Mouse (Mus musculus) right cerebral cortex, adult 2 months (tissue): ENCODE measurements around the gene Zdhhc14.

Experiments
- DNase-seq, 2 experiments: peaks; one replicate each; pipeline ENCODE4 v3.0.0; 2021 to 2022; ENCODE audit warnings: low spot score in 2 of 2

Zdhhc14 gene

DNA sequence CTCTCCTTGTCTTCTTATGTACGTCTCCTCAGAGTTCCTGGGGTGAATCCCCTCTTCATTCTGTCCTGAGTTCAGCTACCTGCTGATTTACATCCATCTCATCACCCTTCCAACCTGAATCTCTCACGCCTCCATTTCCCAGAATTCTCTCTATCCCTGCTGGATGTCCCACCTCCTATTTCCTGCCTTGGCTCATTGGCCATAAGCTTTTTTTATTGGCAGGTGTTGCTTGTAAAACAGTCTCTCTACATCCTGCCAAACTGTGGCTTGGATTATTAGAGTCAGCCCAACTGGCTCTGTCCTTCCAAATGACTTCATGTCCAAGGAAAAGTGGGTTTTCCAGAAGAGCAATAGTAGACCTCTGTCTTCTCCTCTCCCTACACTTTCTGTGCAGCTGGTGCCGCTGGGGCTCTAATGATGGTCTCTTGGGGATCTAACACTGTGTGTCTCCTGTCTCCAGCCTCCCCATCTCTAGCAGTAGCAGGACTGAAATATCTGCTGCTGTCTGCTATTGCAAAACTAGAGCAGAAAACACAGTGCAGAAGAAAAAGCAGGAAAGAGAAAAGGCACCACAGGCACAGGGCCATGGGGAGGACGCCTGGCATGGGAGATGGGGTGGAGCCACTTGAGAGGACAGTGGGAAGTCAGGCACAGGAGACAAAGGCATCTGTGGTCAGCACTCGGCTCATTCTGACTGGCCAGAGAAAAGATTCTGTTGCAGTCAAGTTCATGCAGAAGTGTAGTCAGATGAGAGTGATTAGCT, 288.0 kb downstream of the Zdhhc14 start:
- DNase-seq = no peak

DNA sequence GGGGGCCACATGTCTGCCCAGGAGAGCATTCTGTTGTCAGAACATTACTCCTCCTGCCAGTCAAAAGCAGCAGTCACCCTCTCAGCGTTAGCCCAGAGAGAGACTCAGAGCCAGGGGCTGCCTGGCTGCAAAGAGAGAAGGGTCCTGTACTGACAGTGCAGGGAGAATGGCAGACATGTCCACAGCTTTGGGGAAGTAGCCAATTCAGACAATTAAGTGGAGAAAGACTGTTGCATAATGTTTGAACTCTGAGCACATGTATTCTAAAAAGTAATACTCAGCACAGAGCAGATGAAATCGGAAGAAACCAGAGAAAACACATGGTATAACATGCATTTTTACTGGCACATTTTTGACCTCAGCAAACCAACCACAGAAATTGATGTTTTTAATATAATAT, 292.9 kb downstream of the Zdhhc14 start:
- DNase-seq = no peak

DNA sequence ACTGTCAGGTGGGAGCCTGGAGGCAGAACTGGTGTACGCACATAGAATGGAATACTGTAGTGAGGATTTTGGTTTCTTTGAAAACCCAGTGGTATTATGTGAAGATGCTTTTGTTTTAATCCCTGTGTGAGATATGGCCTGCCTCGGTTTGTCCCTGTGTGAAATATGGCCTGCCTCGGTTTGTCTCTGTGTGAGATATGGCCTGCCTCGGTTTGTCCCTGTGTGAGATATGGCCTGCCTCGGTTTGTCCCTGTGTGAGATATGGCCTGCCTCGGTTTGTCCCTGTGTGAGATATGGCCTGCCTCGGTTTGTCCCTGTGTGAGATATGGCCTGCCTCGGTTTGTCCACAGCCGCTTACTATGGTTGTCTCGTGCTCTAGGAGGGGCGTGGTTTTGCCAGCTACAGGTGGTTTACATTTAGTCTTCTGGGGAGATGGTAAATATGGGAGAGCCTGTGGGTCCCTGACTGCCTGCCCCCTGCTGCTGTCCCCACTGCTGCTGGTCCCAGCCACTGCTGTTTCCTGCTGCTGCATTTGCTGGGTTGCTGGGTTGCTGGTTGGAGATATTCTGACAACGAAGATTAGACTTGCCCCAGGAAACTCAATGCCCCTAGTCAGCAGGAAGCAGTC, 299.9 kb downstream of the Zdhhc14 start:
- no peak for DNase-seq

DNA sequence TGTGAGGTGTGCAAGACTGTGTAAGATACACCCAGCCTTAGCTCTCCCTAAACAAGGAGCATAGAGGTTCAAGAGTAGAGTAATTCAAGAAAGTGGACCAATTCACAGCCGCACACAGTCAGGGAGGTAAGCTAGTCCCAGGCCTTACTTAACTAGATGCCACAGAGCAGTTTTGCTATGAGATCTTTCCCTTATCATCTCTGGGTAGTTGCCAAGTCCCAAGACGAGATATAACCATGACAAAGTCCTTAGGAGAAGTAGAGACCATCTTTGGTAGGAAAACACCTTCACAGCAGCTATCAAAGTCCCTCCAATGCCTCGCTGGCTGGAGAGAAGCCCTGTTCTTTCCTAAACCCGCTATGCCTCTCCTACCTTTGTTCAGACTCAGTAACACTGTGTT, 301.2 kb downstream of the Zdhhc14 start:
- DNase-seq = no peak

DNA sequence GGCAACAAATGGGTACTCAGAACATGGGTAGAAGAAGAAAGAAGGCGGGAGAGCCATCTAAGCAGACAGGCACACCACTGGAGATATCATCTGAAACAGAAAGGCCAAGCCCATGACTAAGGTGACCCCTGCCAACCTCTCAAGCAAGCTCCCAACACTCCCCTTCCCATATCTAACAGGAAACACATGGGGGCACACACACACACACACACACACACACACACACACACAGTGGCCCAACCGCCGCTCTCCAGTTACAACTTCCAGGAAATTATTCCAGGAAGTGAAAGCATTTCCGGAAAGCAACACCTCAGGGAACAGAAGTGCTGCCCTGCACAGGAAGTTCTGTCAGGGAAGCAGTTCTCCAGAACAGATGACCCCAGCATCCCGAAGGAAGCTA, 301.9 kb downstream of the Zdhhc14 start:
- DNase-seq = no peak

DNA sequence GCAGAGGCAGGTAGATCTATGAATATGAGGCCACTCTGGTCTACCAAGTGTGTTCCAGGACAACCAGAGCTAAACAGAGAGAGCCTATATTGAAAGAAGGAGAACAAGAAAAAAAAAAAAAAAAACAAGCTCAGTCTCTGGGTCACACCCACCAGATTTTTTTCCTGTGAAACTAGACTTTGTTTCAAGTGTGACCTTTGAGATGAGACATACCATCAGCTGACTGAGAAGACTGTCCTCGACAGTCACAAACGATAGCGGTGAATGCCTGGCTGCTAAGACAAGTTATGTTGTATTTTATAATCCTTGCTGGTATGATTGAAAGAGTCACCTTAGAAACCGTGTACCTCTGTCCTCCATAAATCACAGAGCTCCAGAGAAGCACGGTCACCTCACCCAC, 303.0 kb downstream of the Zdhhc14 start:
- no peak for DNase-seq

DNA sequence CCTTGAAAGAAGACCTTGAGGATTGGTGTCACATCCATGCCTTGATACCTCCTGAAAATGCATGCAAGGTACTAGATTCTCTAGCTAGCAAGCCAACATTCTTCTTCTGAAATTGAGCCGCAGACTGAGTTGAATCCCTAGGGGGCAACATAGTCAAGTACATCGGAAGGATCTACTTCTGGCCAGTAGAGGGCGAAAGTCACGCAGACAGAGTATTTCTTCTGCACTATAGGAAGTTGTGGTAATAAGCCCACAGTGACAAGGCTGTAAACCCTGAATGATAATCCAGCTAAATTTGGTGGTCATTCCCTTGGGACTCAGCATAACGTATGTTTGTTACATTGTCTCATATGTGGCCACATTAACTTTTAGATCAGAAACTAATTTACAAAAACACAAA, 303.5 kb downstream of the Zdhhc14 start:
- DNase-seq = peak; percentile 81 to 89

DNA sequence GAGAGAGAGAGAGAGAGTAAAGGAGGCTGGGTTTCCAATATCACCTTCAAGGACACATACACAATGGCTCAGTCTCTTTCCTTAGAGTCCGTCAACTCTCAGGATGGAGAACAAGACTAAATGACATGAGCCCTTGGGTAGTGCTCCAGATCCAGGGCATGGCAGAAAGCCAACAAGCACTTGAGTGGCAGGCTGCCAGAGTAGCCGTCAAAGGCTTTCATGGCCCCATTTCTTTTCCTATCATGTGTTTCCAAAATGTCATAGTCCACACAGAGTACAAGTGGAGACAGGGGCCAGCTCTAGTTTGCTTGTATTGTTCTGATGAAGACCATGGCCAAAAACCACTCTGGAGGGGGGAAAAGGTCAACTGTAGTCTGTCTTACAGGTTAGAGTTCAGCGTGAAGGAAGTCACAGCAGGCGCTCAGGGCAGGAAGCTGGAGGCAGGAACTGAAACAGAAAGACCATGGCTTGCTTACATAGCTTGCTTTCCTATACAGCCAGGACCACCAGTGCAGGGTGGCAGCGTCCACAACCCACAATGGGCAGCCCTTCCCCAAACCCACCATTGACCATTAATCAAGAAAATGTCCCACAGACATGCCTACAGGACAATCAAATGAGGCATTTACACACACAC, 304.9 kb downstream of the Zdhhc14 start:
- no peak for DNase-seq

DNA sequence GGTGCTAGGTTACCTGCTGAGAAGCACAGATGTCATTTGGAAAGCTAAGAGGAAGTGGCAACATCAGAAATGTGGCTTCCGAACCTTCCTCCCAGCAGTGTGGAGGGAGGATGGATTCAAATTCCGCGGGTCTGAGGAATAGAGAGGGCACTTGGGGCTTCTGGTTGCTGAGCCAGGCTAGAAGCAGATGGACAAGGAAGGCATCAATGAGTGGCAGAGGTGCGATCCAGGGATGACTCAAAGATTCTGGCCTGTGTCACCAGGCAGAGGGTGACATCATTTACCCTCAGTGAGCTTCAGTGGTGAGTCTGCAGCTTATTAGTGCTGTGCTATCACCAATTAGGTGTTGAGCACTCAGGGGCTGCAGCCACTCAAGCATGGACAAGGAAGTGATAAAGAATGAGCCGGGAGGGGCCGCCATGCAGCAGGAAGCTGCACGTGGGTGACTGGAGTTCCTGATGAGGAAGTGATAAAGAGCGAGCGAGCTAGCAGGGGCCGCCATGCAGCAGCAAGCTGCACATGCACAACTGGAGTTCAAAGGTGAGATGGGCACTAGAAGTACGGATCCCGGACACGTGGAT, 306.0 kb downstream of the Zdhhc14 start:
- DNase-seq = no peak

DNA sequence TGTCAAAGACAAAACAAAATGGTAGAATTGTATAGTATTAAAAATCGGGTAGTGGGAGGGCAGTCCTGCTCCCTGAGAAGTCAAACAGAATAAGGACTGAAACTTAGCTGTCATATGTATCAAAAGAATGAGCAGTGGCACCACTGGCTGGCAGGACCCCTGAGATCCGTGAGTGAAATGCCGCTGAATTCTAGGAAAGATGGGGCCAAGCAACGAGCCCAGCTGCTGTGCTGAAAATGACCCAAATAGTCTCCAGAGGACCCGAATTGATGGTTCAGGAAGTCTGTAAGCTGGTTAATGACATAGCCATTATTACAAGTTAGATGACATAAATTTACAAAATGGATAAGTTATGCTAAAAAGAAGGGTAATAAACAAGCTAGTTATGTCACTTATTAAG, 306.5 kb downstream of the Zdhhc14 start:
- DNase-seq = no peak

DNA sequence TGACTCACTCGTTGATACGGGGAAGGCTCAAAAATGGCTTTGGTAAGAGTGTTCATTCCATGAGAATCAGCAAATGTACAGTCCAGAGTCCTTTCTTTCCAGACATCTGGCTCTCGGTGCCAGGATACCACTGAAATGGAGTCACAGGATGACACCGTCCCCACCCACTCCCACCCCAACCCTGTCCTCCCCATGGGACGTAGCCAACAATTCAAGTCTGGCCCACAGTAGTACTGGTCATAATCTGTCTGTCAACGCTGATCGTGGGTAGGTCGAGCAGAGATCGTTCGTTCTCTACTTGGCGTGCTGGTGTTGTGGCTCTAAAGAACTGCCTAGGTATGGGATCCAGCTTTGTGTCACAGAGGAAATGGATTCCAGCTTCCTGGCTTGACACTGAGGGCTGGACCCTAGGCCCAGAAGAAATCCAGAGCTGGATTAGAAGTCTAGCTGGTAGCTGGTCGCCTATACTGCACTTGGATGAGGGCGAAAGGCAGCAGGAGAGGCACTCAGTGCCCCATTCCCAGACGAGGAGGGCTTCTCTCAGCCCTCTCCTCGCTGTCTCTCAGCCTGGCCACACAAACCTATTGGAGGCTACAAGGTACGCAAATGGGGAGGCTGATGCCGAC, 307.2 kb downstream of the Zdhhc14 start:
- DNase-seq = no peak

DNA sequence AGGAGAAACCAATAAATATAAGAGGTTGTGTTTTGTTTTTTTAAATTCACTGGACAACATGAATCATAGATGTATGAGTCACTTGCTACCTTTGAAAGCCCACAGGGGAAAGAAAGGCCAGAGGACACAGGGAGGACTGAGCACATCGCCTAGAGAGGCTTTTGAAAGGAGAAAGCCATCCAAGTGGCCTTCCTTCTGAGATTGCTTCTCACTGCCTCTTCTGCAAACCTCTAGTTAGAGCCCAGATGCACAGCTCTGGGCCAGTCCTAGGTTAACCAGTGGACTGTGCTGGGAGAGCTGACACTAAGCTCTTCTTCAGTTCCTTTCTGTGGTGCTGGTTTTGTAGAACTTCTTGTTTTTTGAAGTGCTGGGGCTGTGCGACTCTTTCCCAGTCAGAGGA, 307.9 kb downstream of the Zdhhc14 start:
- no peak for DNase-seq

DNA sequence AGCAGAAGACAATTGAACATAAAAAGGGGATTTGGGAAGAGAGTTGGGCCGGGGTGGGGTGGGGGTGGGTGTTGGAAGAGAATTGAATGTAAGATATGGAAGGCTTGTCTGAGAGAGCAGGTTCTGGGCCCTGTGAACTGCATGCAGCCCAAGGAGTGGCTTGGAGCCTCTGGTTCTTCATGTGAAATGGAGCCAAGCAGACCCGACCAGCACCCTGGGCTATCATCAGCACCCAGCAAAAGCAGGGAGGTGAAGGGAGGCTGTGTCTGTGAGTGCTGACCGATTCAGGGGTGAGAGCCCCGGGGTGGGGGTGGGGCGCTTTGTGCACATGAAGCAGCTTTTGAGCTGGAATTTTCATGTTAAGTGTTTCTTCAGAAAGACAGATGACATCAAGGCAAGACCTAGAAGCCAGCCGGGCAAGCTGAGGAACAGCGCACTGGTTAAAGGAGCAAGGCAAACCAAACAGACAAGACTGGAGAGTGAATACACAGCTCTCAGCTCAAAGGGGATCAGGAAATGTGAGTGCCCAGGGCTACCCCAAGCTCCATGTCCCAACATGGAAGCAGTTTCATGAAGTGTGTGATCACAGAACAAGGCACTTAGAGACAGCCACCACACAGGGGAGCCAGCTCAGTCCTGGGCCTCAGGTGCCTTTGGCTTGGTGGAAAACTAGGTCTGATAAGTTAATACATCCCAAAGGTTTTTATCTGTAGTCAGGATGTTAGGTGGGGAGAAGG, 308.6 kb downstream of the Zdhhc14 start:
- no peak for DNase-seq

DNA sequence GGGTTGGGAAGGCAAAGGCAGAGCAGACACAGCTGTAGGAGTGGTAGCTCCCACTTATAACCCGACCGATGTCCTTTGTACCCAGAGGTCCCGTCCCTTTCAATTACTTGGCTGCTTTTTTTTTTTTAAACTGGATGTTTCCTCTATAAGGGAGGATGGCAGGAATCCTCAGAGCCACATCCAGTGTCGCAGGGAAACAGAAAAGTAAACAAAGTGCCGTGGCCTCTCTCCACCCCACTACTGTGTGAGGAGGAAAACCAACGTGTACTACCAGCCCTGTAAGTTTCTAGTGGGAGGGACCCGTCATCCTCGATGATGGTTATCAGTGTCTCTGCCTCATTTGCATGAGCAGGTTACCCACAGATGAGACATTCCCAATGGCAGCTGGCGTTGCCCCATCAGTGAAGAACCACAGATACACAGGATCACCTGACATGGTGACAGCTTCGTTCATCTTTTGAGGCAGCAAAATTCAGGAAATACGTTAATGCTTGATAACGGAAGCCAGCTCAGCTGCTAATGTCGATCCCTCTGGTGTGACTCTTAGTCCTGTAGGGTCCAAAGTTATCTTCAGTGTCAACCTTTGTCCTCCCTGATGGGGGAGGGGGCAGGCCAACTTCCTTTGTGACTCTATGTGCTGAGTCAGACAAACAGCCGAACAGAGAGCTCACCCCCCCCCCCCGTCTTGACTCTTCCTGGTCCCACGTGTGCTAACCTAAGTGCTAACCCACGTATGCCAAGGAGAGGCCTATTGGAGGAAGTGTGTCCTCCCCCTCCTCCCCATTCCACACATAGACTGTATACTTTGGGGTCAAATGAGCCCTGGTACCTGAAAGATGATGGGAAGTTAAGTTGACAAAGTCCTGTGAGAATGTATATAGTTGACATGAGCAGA, 309.7 kb downstream of the Zdhhc14 start:
- no peak for DNase-seq

DNA sequence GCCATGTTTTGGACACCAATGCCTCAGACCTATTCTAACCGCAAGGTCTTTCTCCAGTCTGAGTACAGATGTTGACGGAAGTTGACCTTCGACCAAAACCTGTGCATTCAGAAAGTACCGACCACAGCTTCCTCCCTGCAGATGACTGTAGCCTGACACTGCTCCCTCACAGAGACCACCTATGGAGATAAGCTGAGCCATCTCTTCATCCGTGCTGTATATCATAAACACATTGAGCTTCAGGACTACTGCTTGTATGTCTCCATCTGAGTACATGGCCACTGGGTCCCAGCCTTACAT, 310.2 kb downstream of the Zdhhc14 start:
- no peak for DNase-seq
